Mouse (Mus musculus) lung, postnatal 0 days (tissue): ENCODE measurements at regions not wholly inside any gene's neighbourhood (a gene's known extent, or its start where the extent isn't known, plus 50 kb on each side); places are given as distances from the start of the nearest gene placed in this dataset.

Experiments
- CTCF ChIP-seq: IDR thresholded peaks from 2 replicates; pipeline ENCODE4 v1.5.1; 2016; ENCODE audit warnings: antibody characterized with exemption, mild to moderate bottlenecking
- EP300 ChIP-seq: IDR thresholded peaks from 2 replicates; pipeline ENCODE4 v1.6.1; 2016; ENCODE audit warnings: antibody characterized with exemption, mild to moderate bottlenecking, control low read depth

GRCm38 (mm10) chr19:21032558-21032957, 78.6 kb upstream of the Tmc1 start:
- TF ChIP-seq CTCF (no peak), EP300 (no peak)
